Mouse (Mus musculus): ENCODE data around the gene Nhsl1.

GRCm38 (mm10) chr10:18545813-18546235, 227.0 kb downstream of the Nhsl1 start, which contains the start of gene Hebp2:
- TF ChIP-seq CTCF (IDR thresholded peaks at IDR 0.05; ENCODE audit: control insufficient read depth, insufficient read depth, insufficient read length) = no peak
- no peak for TF ChIP-seq USF1 (IDR thresholded peaks at IDR 0.05; ENCODE audit: low read depth)
- no peak for TF ChIP-seq MAX (IDR thresholded peaks at IDR 0.05)
- TF ChIP-seq FOSL1 (IDR thresholded peaks at IDR 0.05; ENCODE audit: insufficient read depth, low read length, poor library complexity, severe bottlenecking) = no peak
- no peak for TF ChIP-seq MYOD1 (IDR thresholded peaks at IDR 0.05; ENCODE audit: control insufficient read depth, insufficient read length, low read depth)
- no peak for TF ChIP-seq MYOG (IDR thresholded peaks at IDR 0.05; ENCODE audit: control insufficient read depth, extremely low read depth, insufficient read length)

All from C2C12 (cell line).